ENCODE assay signal across 12 mouse cellular contexts in the genomic region with DNA sequence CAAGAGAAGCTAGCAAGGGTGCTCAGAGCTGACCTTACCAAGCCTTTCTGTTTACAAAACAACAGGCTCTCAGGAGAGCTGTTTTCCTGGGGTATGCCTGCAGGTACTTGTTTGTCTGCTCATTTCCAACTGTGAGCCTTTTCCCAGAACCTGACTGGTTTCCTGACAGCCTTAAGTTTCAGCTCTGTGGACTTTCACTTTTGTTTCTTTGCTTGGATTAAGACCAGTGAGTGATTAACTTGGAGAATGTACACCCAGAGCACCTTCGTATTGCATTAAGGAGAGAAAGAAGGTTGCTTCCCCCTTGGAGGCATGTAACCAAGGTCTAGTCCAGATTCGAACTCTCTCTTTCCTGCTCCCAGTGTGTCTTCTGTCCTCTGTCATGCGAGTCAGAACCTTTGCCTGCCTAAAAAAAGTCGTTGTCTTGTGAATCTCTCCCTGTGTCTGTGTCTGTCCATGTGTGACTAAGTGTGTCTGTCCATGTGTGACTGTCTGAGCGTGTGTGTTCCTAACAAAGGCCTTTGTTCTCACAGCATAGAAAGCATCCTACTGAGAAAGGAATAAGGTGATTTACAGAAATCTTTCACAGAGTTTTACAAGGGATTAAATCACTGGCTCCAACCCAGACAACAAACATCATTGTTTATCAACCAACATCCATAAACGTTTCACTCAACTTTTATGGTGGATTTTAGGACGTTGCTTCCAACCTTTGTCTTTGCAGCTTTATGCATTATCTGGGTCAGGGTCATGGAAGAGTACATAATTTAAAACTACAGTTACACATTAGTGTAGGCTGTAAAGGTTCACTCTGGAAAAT. TPM values are rescaled to one million over a fixed set of nuclear protein-coding genes. Genes with fewer than 3 reads are reported as not detected.
DNase-seq lines count a peak whose midpoint lies in the region; ATAC-seq and TF ChIP-seq lines count a peak whose summit lies in the region.
"Had no signal": no experiment of that assay in that cellular context is flagged by ENCODE, and none has a peak within 500 bp of the region (broad histone marks: within the 10 kb centered on the region; RNA-seq: fewer than 3 reads in every experiment).

No protein-coding gene starts in this region.

- no peak for ATAC-seq in forebrain, embryonic 12.5 days (ENCODE audit: low FRiP score)
- no peak for ATAC-seq in lung, postnatal 0 days
- ATAC-seq in kidney, embryonic 14.5 days (ENCODE audit: low FRiP score, low TSS enrichment) = peak; percentile 81

- no peak for TF ChIP-seq EP300 in lung, postnatal 0 days (IDR thresholded peaks at IDR 0.05)

- H3K27ac ChIP-seq in forebrain, embryonic 10.5 days = peak overlapping the region; percentile 15; the same call in 1 of the 2 replicates
- H3K27ac ChIP-seq in forebrain, embryonic 12.5 days = no peak overlapping the region
- no peak overlapping the region for H3K27ac ChIP-seq in lung, postnatal 0 days (ENCODE audit: low read length)
- H3K27ac ChIP-seq in kidney, embryonic 14.5 days (ENCODE audit: low read depth, low read length) = peak overlapping the region; percentile 65
- H3K27ac ChIP-seq: liver, embryonic 13.5 days had no signal

- no peaks in the 10 kb centered on the region for H3K27me3 ChIP-seq in forebrain, embryonic 10.5 days (ENCODE audit: poor library complexity, severe bottlenecking)
- H3K27me3 ChIP-seq in forebrain, embryonic 12.5 days = no peaks in the 10 kb centered on the region; the same call in 1 of the 2 replicates
- no peaks in the 10 kb centered on the region for H3K27me3 ChIP-seq in lung, postnatal 0 days (replicated peaks; ENCODE audit: insufficient read depth, low read length)
- H3K27me3 ChIP-seq in kidney, embryonic 14.5 days (ENCODE audit: control insufficient read depth, insufficient read depth, low read length) = no peaks in the 10 kb centered on the region
- H3K27me3 ChIP-seq in splenic B cell, adult 2 months (ENCODE audit: control insufficient read depth, insufficient read depth, low read length, poor library complexity, severe bottlenecking) = no peaks in the 10 kb centered on the region
- H3K27me3 ChIP-seq: liver, embryonic 13.5 days had no signal

- no peak overlapping the region for H3K4me3 ChIP-seq in forebrain, embryonic 10.5 days
- H3K4me3 ChIP-seq in forebrain, embryonic 12.5 days (replicated peaks) = no peak overlapping the region
- no peak overlapping the region for H3K4me3 ChIP-seq in lung, postnatal 0 days (ENCODE audit: low read depth, low read length)
- no peak overlapping the region for H3K4me3 ChIP-seq in kidney, embryonic 14.5 days (ENCODE audit: low read length)
- H3K4me3 ChIP-seq: liver, embryonic 13.5 days had no signal

- H3K4me1 ChIP-seq in forebrain, embryonic 10.5 days = peaks cover 16% of the 10 kb centered on the region
- H3K4me1 ChIP-seq in forebrain, embryonic 12.5 days = 0 out of 2 replicates have a peak, but pooled peaks cover 4% of the 10 kb centered on the region
- H3K4me1 ChIP-seq in lung, postnatal 0 days (ENCODE audit: insufficient read depth, low read depth, low read length) = peaks cover 11% of the 10 kb centered on the region; the same call in 1 of the 2 replicates
- 0 out of 2 replicates have a peak, but pooled peaks cover 8% of the 10 kb centered on the region for H3K4me1 ChIP-seq in kidney, embryonic 14.5 days (ENCODE audit: control insufficient read depth, insufficient read depth, low read length)
- H3K4me1 ChIP-seq: liver, embryonic 13.5 days had no signal

- WGBS in forebrain, embryonic 10.5 days = 18% methylated on average over 7 of the region's 7 CpGs
- WGBS in forebrain, embryonic 12.5 days = 18% methylated on average over 7 of the region's 7 CpGs
- 31% methylated on average over 7 of the region's 7 CpGs for WGBS in lung, postnatal 0 days
- 11% methylated on average over 7 of the region's 7 CpGs for WGBS in kidney, embryonic 14.5 days

- no peaks in the 10 kb centered on the region for H3K36me3 ChIP-seq in forebrain, embryonic 10.5 days (replicated peaks)
- H3K36me3 ChIP-seq in forebrain, embryonic 12.5 days (replicated peaks) = no peaks in the 10 kb centered on the region
- H3K36me3 ChIP-seq in lung, postnatal 0 days (ENCODE audit: insufficient read depth, low read length) = no peaks in the 10 kb centered on the region
- no peaks in the 10 kb centered on the region for H3K36me3 ChIP-seq in kidney, embryonic 14.5 days (ENCODE audit: control insufficient read depth, insufficient read depth, low read length)
- no peaks in the 10 kb centered on the region for H3K36me3 ChIP-seq in splenic B cell, adult 2 months (ENCODE audit: control insufficient read depth, insufficient read depth, low read length, poor library complexity, severe bottlenecking)
- H3K36me3 ChIP-seq: liver, embryonic 13.5 days had no signal

- H3K9me3 ChIP-seq in forebrain, embryonic 10.5 days = no peaks in the 10 kb centered on the region
- H3K9me3 ChIP-seq in forebrain, embryonic 12.5 days = no peaks in the 10 kb centered on the region
- H3K9me3 ChIP-seq in lung, postnatal 0 days (ENCODE audit: low read length) = no peaks in the 10 kb centered on the region
- no peaks in the 10 kb centered on the region for H3K9me3 ChIP-seq in kidney, embryonic 14.5 days (ENCODE audit: control insufficient read depth, low read length)
- H3K9me3 ChIP-seq: liver, embryonic 13.5 days had no signal

- H3K9ac ChIP-seq in forebrain, embryonic 12.5 days = no peak overlapping the region
- H3K9ac ChIP-seq in lung, postnatal 0 days (replicated peaks; ENCODE audit: low read depth) = no peak overlapping the region
- H3K9ac ChIP-seq in kidney, embryonic 14.5 days (ENCODE audit: low read depth, low read length) = no peak overlapping the region
- H3K9ac ChIP-seq: liver, embryonic 13.5 days had no signal

- H3K4me2 ChIP-seq in forebrain, embryonic 12.5 days = no peak overlapping the region
- 0 out of 2 replicates have a peak overlapping the region, but pooled peaks have one; percentile 18 for H3K4me2 ChIP-seq in lung, postnatal 0 days (replicated peaks; ENCODE audit: low read depth, low read length)
- no peak overlapping the region for H3K4me2 ChIP-seq in kidney, embryonic 14.5 days (replicated peaks; ENCODE audit: low read depth, low read length)
- H3K4me2 ChIP-seq: liver, embryonic 13.5 days; midbrain, embryonic 11.5 days had no signal

- DNase-seq in forebrain, embryonic 10.5 days (ENCODE audit: extremely low spot score, low spot score) = no peak
- no peak for DNase-seq in lung, postnatal 0 days (ENCODE audit: low spot score)
- no peak for DNase-seq in lung, postnatal 14 days
- peak; percentile 18 for DNase-seq in splenic B cell, adult 2 months (ENCODE audit: low read depth, low spot score)
- no peak for DNase-seq in layer of hippocampus, adult 9-11 months
- no peak for DNase-seq in adipocyte (ENCODE audit: low spot score)
- DNase-seq: cerebellum, adult 9-10 months; layer of hippocampus, postnatal 36 days; liver, embryonic 13.5 days had no signal

- TF ChIP-seq CTCF in lung, postnatal 0 days (IDR thresholded peaks at IDR 0.05) = no peak

RNA-seq across cellular contexts. Expression of a gene that starts 43.7 kb away (rescaled TPM):
- polyA plus RNA-seq in forebrain, embryonic 10.5 days (2016; fragmentation: Nextera tagmentation; extraction: Ambion mirVana) = not detected in 2 replicates
- not detected in 2 replicates for polyA plus RNA-seq in forebrain, embryonic 12.5 days (2016; fragmentation: Nextera tagmentation; extraction: Ambion mirVana)
- polyA plus RNA-seq in lung, postnatal 0 days (2015; fragmentation: Nextera tagmentation; extraction: Ambion mirVana) = 8.1 and 10.5 TPM in 2 replicates
- polyA plus RNA-seq in kidney, embryonic 14.5 days (2014; fragmentation: Nextera tagmentation; extraction: Ambion mirVana) = 0.10 and 0.38 TPM in 2 replicates
- polyA plus RNA-seq: midbrain, embryonic 11.5 days had no signal

Comparison
In these comparisons a context has a peak if more than half of its experiments do, and no peak if none do; other contexts are left out.
1. H3K27ac ChIP-seq: peak in forebrain, embryonic 10.5 days (single experiment) and kidney, embryonic 14.5 days (single experiment); none in forebrain, embryonic 12.5 days (single experiment) and lung, postnatal 0 days (single experiment).